In the genomic region with DNA sequence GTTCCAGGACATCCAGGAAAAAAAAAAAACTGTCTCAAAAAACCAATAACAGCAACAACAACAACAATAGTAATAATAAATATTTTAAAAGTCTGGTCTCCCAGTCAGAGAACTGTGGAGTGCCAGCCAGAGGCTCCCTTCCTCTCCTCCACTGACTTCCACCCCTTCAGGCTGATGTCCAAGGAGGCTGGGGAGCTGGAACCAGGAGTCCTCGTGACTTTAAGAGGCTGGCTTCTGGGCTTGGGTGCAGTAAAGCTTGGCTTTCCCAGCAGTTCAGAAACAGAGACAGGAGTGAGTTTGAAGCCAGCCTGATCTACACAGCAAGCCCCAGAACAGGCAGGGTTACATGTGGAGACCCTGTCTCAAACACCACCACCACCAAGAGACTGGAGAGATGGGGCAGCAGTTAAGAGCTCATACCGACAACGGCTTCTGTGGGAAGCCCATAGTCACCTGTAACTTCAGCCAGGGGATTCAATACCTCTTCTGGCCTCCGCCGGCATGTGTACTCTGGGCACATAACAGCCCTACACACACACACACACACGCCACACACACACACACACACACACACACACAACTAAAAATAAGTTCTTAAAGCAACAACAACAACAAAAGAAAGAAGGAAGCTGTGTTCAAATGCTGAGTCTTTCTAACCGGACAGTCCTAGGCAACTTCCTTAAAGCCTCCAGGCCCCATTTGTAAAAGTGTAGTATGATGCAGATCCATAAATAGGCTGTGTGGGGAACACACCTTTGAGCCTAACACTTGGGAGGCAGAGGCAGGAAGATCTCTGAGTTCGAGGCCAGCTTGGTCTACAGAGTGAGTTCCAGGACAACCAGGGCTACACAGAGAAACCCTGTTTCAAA, we compare ENCODE assay signal across 26 mouse cellular contexts. TPM values are rescaled to one million over a fixed set of nuclear protein-coding genes. Genes with fewer than 3 reads are reported as not detected.
DNase-seq lines count a peak whose midpoint lies in the region; ATAC-seq lines count a peak whose summit lies in the region.
"Had no signal": no experiment of that assay in that cellular context is flagged by ENCODE, and none has a peak within 500 bp of the region (broad histone marks: within the 10 kb centered on the region; RNA-seq: fewer than 3 reads in every experiment).

No protein-coding gene starts in this region.

- 60% methylated on average over 7 of the region's 8 CpGs for WGBS in macrophage (ENCODE audit: missing documents)

- ATAC-seq in inflammation-experienced regulatory T-cells, adult 6 months = no peak
- ATAC-seq: forebrain, embryonic 15.5 days; intestine, postnatal 0 days had no signal

- peak overlapping the region; percentile 57 for H3K27ac ChIP-seq in macrophage
- H3K27ac ChIP-seq: embryonic facial prominence, embryonic 13.5 days; forebrain, embryonic 15.5 days; hindbrain, embryonic 14.5 days; kidney, embryonic 15.5 days; midbrain, embryonic 10.5 days had no signal

- intact Hi-C loops in gastrocnemius, postnatal 14 days (cut with DNase I; ENCODE audit: low total_unique reads) = loop anchor here (5.0 kb wide), 1 partner anchor 49 kb away; no protein-coding TSS in a partner anchor

- no peaks in the 10 kb centered on the region for H3K36me3 ChIP-seq in macrophage (ENCODE audit: inconsistent target)
- H3K36me3 ChIP-seq: embryonic facial prominence, embryonic 13.5 days; forebrain, embryonic 15.5 days; heart, embryonic 12.5 days; kidney, embryonic 15.5 days; midbrain, embryonic 10.5 days had no signal

- peak; percentile 40 for DNase-seq in gastrocnemius, postnatal 25 days
- DNase-seq in gastrocnemius, postnatal 14 days = no peak
- peak; percentile 50 for DNase-seq in lung, postnatal 10 days
- DNase-seq in lung, postnatal 14 days = no peak
- no peak for DNase-seq in MN1 (ENCODE audit: low spot score)
- DNase-seq: adrenal gland, adult 2 months; cerebellum, adult 11 months; cerebellum, postnatal 10 days; heart, postnatal 36 days; kidney, postnatal 4 days; lung, postnatal 36 days; right cerebral cortex, postnatal 4 days; thymus, postnatal 36 days had no signal

- H3K4me3 ChIP-seq in macrophage (ENCODE audit: inconsistent target) = no peak overlapping the region
- H3K4me3 ChIP-seq: embryonic facial prominence, embryonic 13.5 days; forebrain, embryonic 15.5 days; heart, embryonic 12.5 days; kidney, embryonic 15.5 days; midbrain, embryonic 10.5 days had no signal

- H3K79me2 ChIP-seq in macrophage (ENCODE audit: inconsistent target) = peaks cover 4% of the 10 kb centered on the region; the same call in 1 of the 2 replicates

RNA-seq across cellular contexts. Expression of a gene that starts 9.3 kb away (rescaled TPM):
- total RNA-seq in gastrocnemius, postnatal 25 days (2021) = 10 to 100 TPM; 43.1 to 43.9 TPM
- 10 to 100 TPM; 46.6 to 46.7 TPM for total RNA-seq in gastrocnemius, postnatal 14 days (2021)
- 100 to 1,000 TPM in 2 of 26 experiments, 10 to 100 TPM in 24; 18.7 to 105 (median 39.2) TPM for total RNA-seq in macrophage (2018; cell fraction: chromatin; rRNA removed)
- total RNA-seq in macrophage (2018; cell fraction: cytosol; rRNA removed) = 10 to 100 TPM in 19 of 26 experiments, 1 to 10 TPM in 7; 7.5 to 33.2 (median 12.9) TPM
- 10 to 100 TPM; 12.9 to 82.8 (median 25.9) TPM for total RNA-seq in macrophage (2018; cell fraction: nucleus; rRNA removed)
- polyA plus RNA-seq in macrophage (2018) = 18.1 to 38.8 TPM (median 37.6 TPM) in 3 replicates
- polyA plus RNA-seq in inflammation-experienced regulatory T-cells, adult 6 months (2017; shearing (Covaris generic)) = 1 to 10 TPM; 4.2 to 6.5 (median 4.4) TPM

RNA-seq across cellular contexts. Expression of a gene that starts 42.7 kb away (rescaled TPM):
- 10 to 100 TPM; 28.4 to 30.4 TPM for total RNA-seq in gastrocnemius, postnatal 25 days (2021)
- total RNA-seq in gastrocnemius, postnatal 14 days (2021) = 10 to 100 TPM; 31.5 to 32.6 TPM
- total RNA-seq in macrophage (2018; cell fraction: chromatin; rRNA removed) = 100 to 1,000 TPM in 4 of 26 experiments, 10 to 100 TPM in 22; 28.7 to 169 (median 80.3) TPM
- 100 to 1,000 TPM in 7 of 26 experiments, 10 to 100 TPM in 19; 38.4 to 119 (median 77.1) TPM for total RNA-seq in macrophage (2018; cell fraction: cytosol; rRNA removed)
- total RNA-seq in macrophage (2018; cell fraction: nucleus; rRNA removed) = 100 to 1,000 TPM in 12 of 26 experiments, 10 to 100 TPM in 14; 36.9 to 193 (median 93.6) TPM
- 40.4 to 55.8 TPM (median 48.1 TPM) in 3 replicates for polyA plus RNA-seq in macrophage (2018)
- 10 to 100 TPM in 1 of 3 experiments, 1 to 10 TPM in 2; 8.2 to 12.8 (median 9.2) TPM for polyA plus RNA-seq in inflammation-experienced regulatory T-cells, adult 6 months (2017; shearing (Covaris generic))

RNA-seq across cellular contexts. Expression of a gene that starts 59.0 kb away (rescaled TPM):
- total RNA-seq in gastrocnemius, postnatal 25 days (2021) = not detected
- total RNA-seq in gastrocnemius, postnatal 14 days (2021) = under 1 TPM in 1 of 2 experiments, not detected in 1; 0.08 TPM
- not detected for total RNA-seq in macrophage (2018; cell fraction: chromatin; rRNA removed)
- total RNA-seq in macrophage (2018; cell fraction: cytosol; rRNA removed) = not detected
- total RNA-seq in macrophage (2018; cell fraction: nucleus; rRNA removed) = not detected
- polyA plus RNA-seq in macrophage (2018) = not detected in 3 replicates
- polyA plus RNA-seq in inflammation-experienced regulatory T-cells, adult 6 months (2017; shearing (Covaris generic)) = not detected
- total RNA-seq: CH12.LX, MEL had no signal
- polyA plus RNA-seq: embryonic facial prominence, embryonic 13.5 days; hindbrain, embryonic 14.5 days; intestine, postnatal 0 days; liver, embryonic 16.5 days; neural tube, embryonic 11.5 days had no signal

Comparison
In these comparisons a context has a peak if more than half of its experiments do, and no peak if none do; other contexts are left out.
1. DNase-seq: peak in gastrocnemius, postnatal 25 days (single experiment) and lung, postnatal 10 days (single experiment); none in gastrocnemius, postnatal 14 days (single experiment), lung, postnatal 14 days (single experiment) and MN1 (single experiment).